Mouse (Mus musculus) neural tube, embryonic 12.5 days (tissue): Measurements from ENCODE around the gene Agap2. TPM values are rescaled to one million over a fixed set of nuclear protein-coding genes. Genes with fewer than 3 reads are reported as not detected.
"Not testable (repeated sequence)": the region's sequence is repeated elsewhere in the genome, so short reads cannot be mapped to it uniquely, and the experiment has no call there.

Experiments
- ATAC-seq: fragments of 200-750 bp; cut with Nextera tagmentation; 2 replicates; pipeline ENCODE4 v1.8.0; 2017; ENCODE audit warnings: low read depth, mild to moderate bottlenecking, moderate TSS enrichment, moderate library complexity; ENCODE audit not compliant: low FRiP score
- H3K27ac ChIP-seq: fragments of 300-500 bp; sonication (generic); 2 replicates; pipeline ENCODE4 v1.5.1; 2016
- H3K27me3 ChIP-seq: fragments of 300-500 bp; sonication (generic); replicated peaks from 2 replicates; pipeline ENCODE4 v1.6.1; 2016; ENCODE audit warnings: mild to moderate bottlenecking
- H3K36me3 ChIP-seq: fragments of 300-500 bp; sonication (generic); 2 replicates; pipeline ENCODE4 v1.6.1; 2016; ENCODE audit warnings: mild to moderate bottlenecking
- H3K4me1 ChIP-seq: fragments of 300-500 bp; sonication (generic); 2 replicates; pipeline ENCODE4 v1.6.1; 2016
- H3K4me2 ChIP-seq: fragments of 300-500 bp; sonication (generic); replicated peaks from 2 replicates; pipeline ENCODE4 v1.6.1; 2016; ENCODE audit warnings: mild to moderate bottlenecking
- H3K4me3 ChIP-seq: fragments of 300-500 bp; sonication (generic); 2 replicates; pipeline ENCODE4 v1.5.1; 2016
- H3K9ac ChIP-seq: fragments of 300-500 bp; sonication (generic); 2 replicates; pipeline ENCODE4 v1.6.1; 2016; ENCODE audit warnings: mild to moderate bottlenecking
- H3K9me3 ChIP-seq: fragments of 300-500 bp; sonication (generic); 2 replicates; pipeline ENCODE4 v1.6.1; 2016; ENCODE audit warnings: mild to moderate bottlenecking
- WGBS: fragments of 180-500 bp; shearing (Covaris S2); methylation state at CpG from one replicate; pipeline ENCODE4 v1.1.7; 2016; 5-methylcytosine and 5-hydroxymethylcytosine counted together
- polyA plus RNA-seq: library from polyadenylated mRNA; unstranded; fragments of >200 nt; fragmentation: Nextera tagmentation; extraction: Ambion mirVana; gene quantifications from 2 replicates; pipeline ENCODE4 v1.2.1, GENCODE M21; 2016

Agap2 gene
- polyA plus RNA-seq, 1 experiment from 2014 or later: 1.3 TPM

DNA sequence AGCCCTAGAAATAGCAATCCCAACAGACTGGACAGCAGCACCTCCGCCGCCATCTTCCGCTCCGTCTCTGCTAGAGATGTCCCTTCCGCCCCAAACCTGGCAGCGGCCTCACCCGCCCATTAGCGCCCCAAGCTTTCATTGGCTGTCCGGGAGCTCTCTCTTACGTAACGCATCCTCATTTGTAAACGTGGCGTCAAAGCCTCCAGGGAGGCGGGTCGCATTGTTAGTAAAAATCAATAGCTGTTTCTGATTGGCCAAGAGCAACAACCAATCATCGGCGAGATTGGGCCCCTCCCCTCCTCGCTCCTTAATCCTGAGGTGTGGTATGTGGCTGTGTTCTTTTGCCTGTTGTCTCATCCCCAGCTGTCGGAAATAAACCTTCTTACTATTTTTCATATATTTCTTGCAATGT, 46.0 kb downstream of the Agap2 start, which contains the start of gene Os9:
Gene Os9 (minus strand): TSS at position 66 of the 412 bp plus-strand sequence.
- H3K9me3 ChIP-seq: no peaks in the 10 kb centered on the region
- H3K27ac ChIP-seq: no peak within 1 kb of the TSS
- no peaks in the 10 kb centered on the region for H3K27me3 ChIP-seq
- H3K9ac ChIP-seq: peak within 1 kb of the TSS; percentile 80
- peak; percentile 95 for ATAC-seq
- peaks cover 31% of the 10 kb centered on the region for H3K36me3 ChIP-seq
- peak within 1 kb of the TSS; percentile 96 for H3K4me2 ChIP-seq
- peak within 1 kb of the TSS; percentile 84 for H3K4me3 ChIP-seq
- peaks cover 18% of the 10 kb centered on the region for H3K4me1 ChIP-seq
- WGBS: under 1% methylated on average over 19 of the region's 19 CpGs

DNA sequence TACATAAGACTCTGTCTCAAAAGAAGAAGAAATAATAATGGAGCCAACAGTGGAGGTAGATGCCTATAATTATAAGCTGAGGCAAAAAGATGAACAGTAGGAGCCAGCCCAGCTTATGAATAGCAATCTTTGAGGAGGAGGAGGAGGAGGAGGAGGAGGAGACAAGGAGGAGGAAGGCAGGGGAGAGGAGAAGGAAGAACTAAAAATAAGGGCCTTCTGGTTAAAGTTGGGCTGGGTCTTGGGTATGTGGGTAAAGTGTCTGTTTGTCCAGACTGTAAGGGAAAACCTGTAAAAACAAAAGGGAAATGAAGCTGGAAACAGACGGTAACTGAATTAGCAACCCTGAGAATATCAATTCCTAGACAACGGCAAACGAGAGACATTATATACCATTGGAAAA, 46.9 kb downstream of the Agap2 start:
- Histone ChIP-seq H3K27ac (no peak overlapping the region), H3K4me3 (0 out of 2 replicates have a peak overlapping the region, but pooled peaks have one; percentile 11), H3K4me1 (peaks cover 18% of the 10 kb centered on the region), H3K27me3 (no peaks in the 10 kb centered on the region), H3K9ac (peak overlapping the region; percentile 33; the same call in 1 of the 2 replicates), H3K36me3 (peaks cover 24% of the 10 kb centered on the region), H3K9me3 (no peaks in the 10 kb centered on the region), H3K4me2 (peak overlapping the region; percentile 54)
- 75% methylated on average over 3 of the region's 3 CpGs for WGBS
- no peak for ATAC-seq

DNA sequence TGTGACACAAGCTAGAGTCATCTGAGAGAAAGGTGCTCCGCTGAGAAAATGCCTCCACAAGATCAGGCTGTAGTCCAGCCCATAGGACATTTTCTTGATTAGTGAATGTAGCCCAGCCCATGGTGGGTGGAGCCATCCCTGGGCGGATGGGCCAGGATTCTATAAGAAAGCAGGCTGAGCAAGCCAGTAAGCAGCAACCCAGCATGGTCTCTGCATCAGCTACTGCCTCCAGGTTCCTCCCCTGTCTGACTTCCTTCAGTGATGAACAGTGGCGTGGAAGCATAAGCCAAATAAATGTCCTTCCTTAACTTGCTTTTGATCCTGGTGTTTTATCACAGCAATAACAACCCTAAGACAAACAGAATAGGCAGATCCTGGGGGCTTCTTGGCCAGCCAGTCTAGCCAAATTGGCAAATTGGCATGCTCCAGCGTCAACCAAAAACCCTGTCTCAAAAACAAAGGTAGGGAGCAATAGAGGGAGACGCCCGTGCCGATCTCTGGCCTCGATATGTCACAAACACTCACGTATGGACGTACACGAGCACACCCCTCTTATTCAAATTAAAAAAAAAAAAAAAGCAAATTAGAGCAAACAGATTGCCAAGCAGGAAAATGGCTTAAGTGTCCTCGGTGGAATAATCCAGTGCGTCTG, 47.8 kb downstream of the Agap2 start:
- peak overlapping the region; percentile 54 for H3K4me2 ChIP-seq
- H3K9ac ChIP-seq: no peak overlapping the region
- H3K4me1 ChIP-seq: peaks cover 18% of the 10 kb centered on the region
- peak overlapping the region; percentile 13; the same call in 1 of the 2 replicates for H3K4me3 ChIP-seq
- H3K27ac ChIP-seq: peak overlapping the region; percentile 38; the same call in 1 of the 2 replicates
- H3K27me3 ChIP-seq: no peaks in the 10 kb centered on the region
- peaks cover 15% of the 10 kb centered on the region for H3K36me3 ChIP-seq
- WGBS: 13% methylated on average over 13 of the region's 13 CpGs
- 0 out of 2 replicates have a peak, but pooled peaks have one; percentile 23 for ATAC-seq
- no peaks in the 10 kb centered on the region for H3K9me3 ChIP-seq

DNA sequence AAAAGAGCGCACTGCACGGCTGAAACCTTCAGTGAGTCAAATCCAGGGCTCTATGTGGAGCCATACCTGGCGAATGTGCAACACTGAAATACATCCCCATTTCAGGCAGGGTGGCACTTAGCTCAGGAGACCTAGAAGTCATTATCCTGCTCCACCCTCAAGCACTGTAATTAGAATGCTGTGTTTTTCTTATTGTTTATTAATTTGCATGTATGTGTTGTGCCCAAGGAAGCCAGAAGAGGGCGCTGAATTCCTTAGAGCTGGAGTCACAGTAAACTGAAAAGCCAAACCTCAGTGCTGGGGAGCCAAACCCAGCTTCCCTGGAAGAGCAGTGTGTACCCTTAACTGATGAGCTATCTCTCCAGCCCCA, 48.3 kb downstream of the Agap2 start:
- Histone ChIP-seq H3K9me3 (no peaks in the 10 kb centered on the region), H3K27me3 (no peaks in the 10 kb centered on the region), H3K4me2 (peak overlapping the region; percentile 54), H3K4me1 (peaks cover 18% of the 10 kb centered on the region), H3K9ac (no peak overlapping the region), H3K27ac (no peak overlapping the region), H3K36me3 (peaks cover 10% of the 10 kb centered on the region), H3K4me3 (peak overlapping the region; percentile 13; the same call in 1 of the 2 replicates)
- no peak for ATAC-seq
- 8% methylated on average over 4 of the region's 4 CpGs for WGBS

DNA sequence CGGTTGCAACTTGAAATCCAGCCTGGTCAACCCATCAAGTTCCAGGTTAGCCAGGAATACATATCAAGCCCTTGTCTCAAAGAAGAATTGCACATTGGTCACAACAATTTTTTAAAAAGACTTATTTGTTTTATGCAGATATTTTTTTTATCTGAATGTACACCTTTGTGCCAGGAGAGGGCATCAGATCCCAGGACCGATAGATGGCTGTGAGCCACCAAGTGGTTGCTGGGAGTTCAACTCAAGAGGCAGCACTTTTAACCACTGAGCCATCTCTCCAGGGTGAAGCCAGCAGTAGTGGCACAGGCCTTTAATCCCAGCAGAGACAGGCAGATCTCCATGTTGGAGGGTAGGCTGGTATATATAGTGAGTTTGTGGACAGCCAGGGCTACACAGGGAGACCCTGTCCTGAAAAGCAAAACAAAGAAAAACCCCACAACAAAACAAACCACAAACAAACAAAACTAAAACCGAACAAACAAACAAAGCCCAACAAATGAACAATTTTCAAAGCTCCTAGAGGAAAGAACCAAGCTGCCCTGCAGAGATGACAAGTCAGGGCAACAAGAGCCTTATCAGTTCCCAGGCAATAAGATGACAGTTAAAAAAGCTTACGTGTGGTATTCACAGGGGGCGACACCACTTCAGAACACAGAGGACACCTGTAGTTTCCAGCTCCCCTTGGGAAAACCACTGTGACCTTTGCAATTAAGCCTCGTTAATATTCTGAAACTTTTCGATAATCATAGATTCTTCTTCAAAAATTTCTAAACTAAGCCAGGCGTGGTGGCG, 50.3 kb downstream of the Agap2 start:
- Histone ChIP-seq H3K4me2 (no peak overlapping the region), H3K4me1 (peaks cover 12% of the 10 kb centered on the region), H3K27ac (no peak overlapping the region), H3K4me3 (no peak overlapping the region), H3K9ac (no peak overlapping the region), H3K27me3 (no peaks in the 10 kb centered on the region), H3K9me3 (no peaks in the 10 kb centered on the region), H3K36me3 (no peaks in the 10 kb centered on the region)
- WGBS: 78% methylated on average over 9 of the region's 9 CpGs
- no peak for ATAC-seq

DNA sequence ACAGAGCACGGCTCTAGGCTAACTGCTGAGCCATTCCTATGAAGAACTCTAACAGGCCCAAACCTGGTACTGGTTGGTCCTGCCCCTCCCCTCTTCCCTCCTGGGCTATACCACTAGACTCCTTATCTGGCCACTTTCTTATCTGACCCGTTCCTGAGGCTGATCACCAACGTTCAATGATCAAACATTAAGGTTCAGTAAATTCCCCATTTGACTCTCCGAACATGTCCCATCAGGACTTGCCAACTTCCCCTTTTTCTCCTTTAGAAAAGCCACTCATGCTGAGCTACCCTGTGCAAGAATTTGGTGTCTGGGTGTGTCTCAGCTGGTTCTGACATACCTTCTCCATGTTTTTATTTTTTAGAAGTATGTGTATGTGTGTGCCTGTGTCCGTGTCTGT, 51.5 kb downstream of the Agap2 start:
- Histone ChIP-seq H3K4me3 (no peak overlapping the region), H3K36me3 (no peaks in the 10 kb centered on the region), H3K27ac (no peak overlapping the region), H3K4me1 (0 out of 2 replicates have a peak, but pooled peaks cover 10% of the 10 kb centered on the region), H3K4me2 (no peak overlapping the region), H3K9ac (no peak overlapping the region), H3K9me3 (no peaks in the 10 kb centered on the region), H3K27me3 (no peaks in the 10 kb centered on the region)
- no peak for ATAC-seq
- 87% methylated on average over 5 of the region's 5 CpGs for WGBS

DNA sequence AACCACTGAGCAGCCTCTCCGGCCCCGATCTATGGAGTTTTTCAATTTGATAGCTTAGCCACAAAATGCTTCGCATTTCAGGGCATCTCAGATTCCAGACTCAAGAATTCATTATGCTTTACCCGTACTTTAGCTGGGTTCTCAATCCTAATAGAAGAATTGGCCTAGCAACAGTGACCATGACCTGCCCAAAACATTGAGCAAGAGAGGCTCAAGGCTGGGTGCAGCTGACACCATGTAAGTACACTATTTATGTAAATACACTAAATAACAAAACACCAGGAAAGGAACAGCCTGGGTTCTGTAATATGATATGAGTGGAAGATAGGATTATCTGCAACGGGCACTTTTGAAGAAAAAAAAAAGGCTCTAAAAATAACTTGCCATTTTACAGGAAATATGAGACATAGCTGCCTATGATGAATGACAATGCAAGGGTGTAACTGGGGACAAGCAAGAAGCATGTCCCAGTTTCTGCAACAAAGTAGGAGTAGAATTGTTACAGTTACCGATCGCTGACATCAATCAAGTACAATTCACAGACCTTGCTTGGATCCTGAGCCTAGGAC, 52.7 kb downstream of the Agap2 start:
- H3K4me1 ChIP-seq: 0 out of 2 replicates have a peak, but pooled peaks cover 3% of the 10 kb centered on the region
- no peak overlapping the region for H3K9ac ChIP-seq
- no peak for ATAC-seq
- H3K9me3 ChIP-seq: no peaks in the 10 kb centered on the region
- no peaks in the 10 kb centered on the region for H3K27me3 ChIP-seq
- H3K4me3 ChIP-seq: no peak overlapping the region
- H3K36me3 ChIP-seq: no peaks in the 10 kb centered on the region
- WGBS: 89% methylated on average over 7 of the region's 7 CpGs
- no peak overlapping the region for H3K4me2 ChIP-seq
- H3K27ac ChIP-seq: no peak overlapping the region

DNA sequence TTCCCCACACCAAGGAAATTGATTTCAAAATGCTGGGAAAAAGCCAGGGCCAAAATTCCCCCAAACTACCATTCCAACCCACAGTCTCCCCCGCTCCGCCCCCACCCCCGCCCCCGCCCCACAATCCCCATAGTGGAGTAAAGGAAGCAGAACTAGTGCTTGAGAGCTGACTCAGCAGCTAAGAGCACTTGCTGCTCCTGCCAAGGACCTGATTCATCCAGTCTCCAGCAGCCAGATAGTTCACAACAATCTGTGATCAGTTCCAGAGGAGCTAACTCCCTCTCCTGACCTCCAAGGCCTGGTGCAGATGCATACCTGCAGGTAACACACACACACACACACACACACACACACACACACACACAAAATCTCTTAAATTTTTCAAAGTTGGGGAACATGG, 54.3 kb downstream of the Agap2 start:
- Histone ChIP-seq H3K9ac (no peak overlapping the region), H3K27me3 (no peaks in the 10 kb centered on the region), H3K27ac (no peak overlapping the region), H3K4me1 (no peaks in the 10 kb centered on the region), H3K36me3 (no peaks in the 10 kb centered on the region), H3K4me3 (no peak overlapping the region), H3K9me3 (no peaks in the 10 kb centered on the region), H3K4me2 (no peak overlapping the region)
- ATAC-seq: no peak
- WGBS: 73% methylated on average over 4 of the region's 4 CpGs

DNA sequence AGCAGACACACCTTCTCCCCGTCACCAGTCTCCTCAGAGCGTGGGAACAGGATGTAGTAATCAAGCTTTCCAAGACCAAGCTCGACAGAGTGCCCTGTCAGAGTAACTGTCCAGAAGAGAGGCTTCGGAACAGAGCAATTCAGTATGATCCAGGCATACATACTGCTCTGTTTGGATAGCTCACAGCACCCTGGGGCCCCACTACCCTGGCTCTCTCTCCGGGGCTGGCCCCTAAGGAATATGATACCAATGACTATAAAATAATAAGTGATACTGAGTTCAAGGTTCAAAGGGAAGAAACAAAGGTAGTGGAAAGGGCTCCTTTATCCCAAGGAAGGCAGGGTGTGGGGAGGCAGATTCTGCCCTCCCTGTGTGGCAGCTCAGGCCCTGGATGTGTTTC, 57.4 kb downstream of the Agap2 start:
- ATAC-seq: no peak
- no peak overlapping the region for H3K4me3 ChIP-seq
- no peaks in the 10 kb centered on the region for H3K4me1 ChIP-seq
- H3K9ac ChIP-seq: no peak overlapping the region
- H3K9me3 ChIP-seq: no peaks in the 10 kb centered on the region
- 68% methylated on average over 5 of the region's 5 CpGs for WGBS
- H3K27ac ChIP-seq: no peak overlapping the region
- H3K4me2 ChIP-seq: no peak overlapping the region
- H3K27me3 ChIP-seq: no peaks in the 10 kb centered on the region
- no peaks in the 10 kb centered on the region for H3K36me3 ChIP-seq

DNA sequence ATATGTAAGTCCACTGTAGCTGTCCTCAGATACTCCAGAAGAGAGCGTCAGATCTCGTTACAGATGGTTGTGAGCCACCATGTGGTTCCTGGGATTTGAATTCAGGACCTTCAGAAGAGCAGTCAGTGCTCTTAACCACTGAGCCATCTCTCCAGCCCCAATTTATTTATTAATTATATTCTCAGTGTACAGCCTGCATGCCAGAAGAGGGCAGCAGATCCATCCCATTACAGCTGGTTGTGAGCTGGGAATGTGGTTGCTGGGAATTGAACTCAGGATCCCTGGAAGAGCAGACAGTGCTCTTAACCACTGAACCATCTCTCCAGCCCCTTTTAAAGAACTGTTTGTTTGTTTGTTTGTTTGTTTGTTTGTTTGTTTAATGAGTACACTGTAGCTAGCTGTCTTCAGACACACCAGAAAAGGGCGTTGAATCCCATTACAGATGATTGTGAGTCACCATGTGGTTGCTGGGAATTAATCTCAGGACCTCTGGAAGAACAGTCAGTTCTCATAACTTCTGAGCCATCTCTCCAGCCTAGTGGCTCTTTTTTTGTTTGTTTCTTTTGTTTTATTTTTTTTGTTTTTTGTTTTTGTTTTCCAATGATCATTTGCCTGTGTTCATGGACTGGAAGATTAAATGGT, 59.4 kb downstream of the Agap2 start:
- not testable (repeated sequence) for H3K4me1 ChIP-seq, H3K27ac ChIP-seq, H3K4me2 ChIP-seq, H3K27me3 ChIP-seq, H3K4me3 ChIP-seq, H3K9ac ChIP-seq, ATAC-seq, H3K36me3 ChIP-seq, H3K9me3 ChIP-seq
- 93% methylated on average over 3 of the region's 3 CpGs for WGBS

DNA sequence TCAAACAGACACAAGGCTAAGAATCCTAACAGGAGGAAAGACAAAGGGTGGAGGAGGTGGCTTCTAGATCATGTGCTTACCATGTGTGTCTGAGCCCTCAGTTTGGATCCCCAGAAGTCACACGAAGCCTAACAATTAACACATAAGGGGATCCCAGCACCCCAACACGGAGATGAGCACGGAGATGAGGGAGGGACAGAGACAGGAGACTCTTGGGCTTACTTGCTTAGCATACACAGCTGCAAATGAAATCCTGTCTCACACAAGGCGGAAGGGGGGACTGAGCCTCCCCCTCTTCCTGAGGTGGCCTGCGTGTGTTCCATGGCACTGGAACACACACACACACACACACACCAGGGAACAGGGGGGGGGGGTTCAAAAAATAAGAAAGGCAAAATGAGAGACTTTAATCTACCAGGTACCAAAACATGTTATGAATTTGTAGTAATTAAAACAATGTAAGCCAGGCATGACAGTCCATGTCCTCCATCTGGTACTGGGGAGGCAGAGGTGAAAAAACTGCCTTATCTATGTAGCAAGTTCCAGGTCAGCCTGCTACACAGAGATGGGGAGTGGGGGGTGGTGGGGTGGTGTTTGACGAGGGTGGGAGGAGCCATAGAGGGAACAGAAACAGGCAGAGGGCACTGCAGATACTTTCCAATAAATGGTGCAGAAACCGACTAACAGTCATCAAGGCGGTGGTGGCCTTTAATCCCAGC, 60.2 kb downstream of the Agap2 start:
- Histone ChIP-seq H3K27me3 (no peaks in the 10 kb centered on the region), H3K4me1 (no peaks in the 10 kb centered on the region), H3K4me2 (no peak overlapping the region), H3K9me3 (no peaks in the 10 kb centered on the region), H3K9ac (no peak overlapping the region), H3K27ac (no peak overlapping the region), H3K4me3 (no peak overlapping the region), H3K36me3 (no peaks in the 10 kb centered on the region)
- no peak for ATAC-seq
- WGBS: 65% methylated on average over 8 of the region's 8 CpGs
